Mouse (Mus musculus) CH12.LX (cell line): ENCODE measurements around the gene Nbea. TPM values are rescaled to one million over a fixed set of nuclear protein-coding genes. Genes with fewer than 3 reads are reported as not detected.

Source experiments
- DNase-seq: peaks from one replicate; pipeline ENCODE4 v3.0.0-alpha.2; 2013; ENCODE audit errors: extremely low read depth
- H3K27ac ChIP-seq: 2 replicates; pipeline ENCODE4 v1.5.1; 2012; ENCODE audit warnings: low read depth, mild to moderate bottlenecking, control low read depth, moderate library complexity; ENCODE audit not compliant: insufficient read depth
- H3K27me3 ChIP-seq: replicated peaks from 2 replicates; pipeline ENCODE3; 2012; ENCODE audit warnings: inconsistent platforms
- H3K36me3 ChIP-seq, 2 experiments: replicated peaks in 1 of 2; 2 replicates each; pipeline versions ENCODE3 to v1.6.1; 2012; ENCODE audit warnings: inconsistent platforms in 1 of 2, low read length in 1 of 2, mild to moderate bottlenecking in 1 of 2, mixed read lengths in 1 of 2, moderate library complexity in 1 of 2; ENCODE audit not compliant: control insufficient read depth in 1 of 2, insufficient read depth in 1 of 2
- H3K4me1 ChIP-seq, 2 experiments: 2 replicates each; pipeline ENCODE4 v1.6.1; 2012; ENCODE audit warnings: inconsistent platforms in 1 of 2, moderate library complexity in 1 of 2; ENCODE audit not compliant: insufficient read depth in 2 of 2, control insufficient read depth in 1 of 2
- H3K4me2 ChIP-seq: 2 replicates; pipeline ENCODE4 v1.6.1; 2012; ENCODE audit warnings: low read depth, mild to moderate bottlenecking, control low read depth; ENCODE audit not compliant: poor library complexity, insufficient read depth, severe bottlenecking
- H3K4me3 ChIP-seq, 3 experiments: fragments of 150-350 bp in 1 of 3; sonication (generic) in 1 of 3; replicated peaks in 1 of 3; 2 replicates each; pipeline versions ENCODE3 to v1.5.1; 2011 to 2012; ENCODE audit warnings: low read depth in 2 of 3, low read length in 2 of 3, mild to moderate bottlenecking in 2 of 3, moderate library complexity in 2 of 3, control low read depth in 1 of 3, improper control_type of control experiment in 1 of 3, inconsistent platforms in 1 of 3, mixed read lengths in 1 of 3; ENCODE audit not compliant: poor library complexity in 1 of 3
- H3K79me2 ChIP-seq: replicated peaks from 2 replicates; pipeline ENCODE4 v1.6.1; 2012; ENCODE audit warnings: mild to moderate bottlenecking, moderate library complexity; ENCODE audit not compliant: control insufficient read depth, poor library complexity, insufficient read depth, severe bottlenecking; ENCODE audit errors: extremely low read depth
- H3K9ac ChIP-seq: 2 replicates; pipeline ENCODE4 v1.6.1; 2012; ENCODE audit warnings: low read depth, mild to moderate bottlenecking, control low read depth, moderate library complexity; ENCODE audit not compliant: insufficient read depth
- H3K9me3 ChIP-seq: replicated peaks from 2 replicates; pipeline ENCODE3; 2012; ENCODE audit warnings: low read length, inconsistent platforms, mixed read lengths
- BHLHE40 ChIP-seq: IDR thresholded peaks from 2 replicates; pipeline ENCODE4 v1.6.1; 2011; ENCODE audit warnings: mild to moderate bottlenecking, low read depth, low read length, improper control_type of control experiment
- CHD1 ChIP-seq: IDR thresholded peaks from 2 replicates; pipeline ENCODE4 v1.6.1; 2012; ENCODE audit warnings: low read depth, low read length, improper control_type of control experiment, inconsistent platforms
- CHD2 ChIP-seq: IDR thresholded peaks from 2 replicates; pipeline ENCODE4 v1.6.1; 2011; ENCODE audit warnings: low read length, improper control_type of control experiment
- E2F4 ChIP-seq: IDR thresholded peaks from 2 replicates; pipeline ENCODE4 v1.6.1; 2011; ENCODE audit warnings: low read depth, low read length, improper control_type of control experiment; ENCODE audit not compliant: insufficient replicate concordance
- ELF1 ChIP-seq: IDR thresholded peaks from 2 replicates; pipeline ENCODE4 v1.6.1; 2014; ENCODE audit warnings: low read depth, mild to moderate bottlenecking, inconsistent platforms, low read length, improper control_type of control experiment
- EP300 ChIP-seq: IDR thresholded peaks from 2 replicates; pipeline ENCODE4 v1.6.1; 2011; ENCODE audit warnings: low read length, improper control_type of control experiment
- GABPA ChIP-seq: IDR thresholded peaks from 2 replicates; pipeline ENCODE4 v1.6.1; 2012; ENCODE audit warnings: low read depth, low read length, improper control_type of control experiment, inconsistent platforms; ENCODE audit not compliant: insufficient replicate concordance
- IRF4 ChIP-seq: IDR thresholded peaks from 2 replicates; pipeline ENCODE4 v1.6.1; 2014; ENCODE audit warnings: low read depth, mild to moderate bottlenecking, inconsistent platforms, low read length, improper control_type of control experiment
- JUN ChIP-seq: IDR thresholded peaks from 2 replicates; pipeline ENCODE4 v1.6.1; 2011; ENCODE audit warnings: low read depth, mild to moderate bottlenecking, low read length, improper control_type of control experiment, moderate library complexity; ENCODE audit not compliant: insufficient read depth
- JUND ChIP-seq: conservative IDR thresholded peaks from 2 replicates; pipeline ENCODE4 v1.6.1; 2011; ENCODE audit warnings: low read depth, low read length, improper control_type of control experiment
- KAT2A ChIP-seq: IDR thresholded peaks from 2 replicates; pipeline ENCODE4 v1.6.1; 2012; ENCODE audit warnings: low read length, improper control_type of control experiment, inconsistent platforms; ENCODE audit not compliant: insufficient replicate concordance
- MAZ ChIP-seq: IDR thresholded peaks from 2 replicates; pipeline ENCODE4 v1.6.1; 2012; ENCODE audit warnings: low read depth, mild to moderate bottlenecking, inconsistent platforms, low read length, improper control_type of control experiment, moderate library complexity
- MXI1 ChIP-seq: IDR thresholded peaks from 2 replicates; pipeline ENCODE4 v1.6.1; 2011; ENCODE audit warnings: mild to moderate bottlenecking, low read depth, low read length, improper control_type of control experiment
- MYC ChIP-seq: IDR thresholded peaks from 2 replicates; pipeline ENCODE4 v1.6.1; 2011; ENCODE audit warnings: low read depth, mild to moderate bottlenecking, improper control_type of control experiment, low read length
- NELFE ChIP-seq: IDR thresholded peaks from 2 replicates; pipeline ENCODE4 v1.6.1; 2011; ENCODE audit warnings: low read depth, low read length, improper control_type of control experiment
- PAX5 ChIP-seq: IDR thresholded peaks from 2 replicates; pipeline ENCODE4 v1.6.1; 2012; ENCODE audit warnings: low read length, inconsistent platforms, mixed read lengths
- POLR2A ChIP-seq: IDR thresholded peaks from 2 replicates; pipeline ENCODE4 v1.6.1; 2011; ENCODE audit warnings: low read depth, mild to moderate bottlenecking, improper control_type of control experiment, low read length
- RAD21 ChIP-seq: IDR thresholded peaks from 2 replicates; pipeline ENCODE4 v1.6.1; 2011; ENCODE audit warnings: low read depth, mild to moderate bottlenecking, low read length, improper control_type of control experiment, moderate library complexity
- SMC3 ChIP-seq: IDR thresholded peaks from 2 replicates; pipeline ENCODE4 v1.6.1; 2011; ENCODE audit warnings: low read depth, low read length, improper control_type of control experiment
- TCF12 ChIP-seq: IDR thresholded peaks from 2 replicates; pipeline ENCODE4 v1.6.1; 2014; ENCODE audit warnings: low read depth, mild to moderate bottlenecking, inconsistent platforms, low read length, improper control_type of control experiment
- UBTF ChIP-seq: IDR thresholded peaks from 2 replicates; pipeline ENCODE4 v1.6.1; 2012; ENCODE audit warnings: low read depth, mild to moderate bottlenecking, inconsistent platforms, low read length, improper control_type of control experiment, moderate library complexity
- ZC3H11A ChIP-seq: IDR thresholded peaks from 2 replicates; pipeline ENCODE4 v1.6.1; 2012; ENCODE audit warnings: low read depth, mild to moderate bottlenecking, inconsistent platforms, low read length, improper control_type of control experiment
- ZMIZ1 ChIP-seq: IDR thresholded peaks from 2 replicates; pipeline ENCODE4 v1.6.1; 2012; ENCODE audit warnings: low read depth, mild to moderate bottlenecking, inconsistent platforms, low read length, improper control_type of control experiment
- ZNF384 ChIP-seq: IDR thresholded peaks from 2 replicates; pipeline ENCODE4 v1.6.1; 2012; ENCODE audit warnings: low read depth, low read length, improper control_type of control experiment, inconsistent platforms
- dilution Hi-C: fragments of 300-500 bp; cut with MboI; formaldehyde crosslinking; loops from 2 replicates; pipeline ENCODE4 v1.14.3; 2020; ENCODE audit warnings: low sequenced_read_pairs; ENCODE audit not compliant: extremely low pct_unique_long_range_greater_than_20kb, extremely low pct_ligation_motif_present
- in situ Hi-C: fragments of 300-500 bp; cut with MboI; formaldehyde crosslinking; loops from 3 replicates; pipeline ENCODE4 v1.14.3; 2019; ENCODE audit warnings: low sequenced_read_pairs, low pct_ligation_motif_present, low pct_unique_long_range_greater_than_20kb, mixed read lengths
- polyA plus RNA-seq: library from polyadenylated mRNA; unstranded; fragments of >175 nt; gene quantifications from 2 replicates; pipeline ENCODE4 v1.2.1, GENCODE M21; 2012; ENCODE audit warnings: low read depth; ENCODE audit not compliant: insufficient read length
- total RNA-seq, 2 experiments: library from RNA; depleted of rRNA; stranded (reverse); fragments of 300-350 nt in 1 of 2; fragments of >200 nt in 1 of 2; gene quantifications; 2 replicates each; pipeline ENCODE4 v1.2.3; 2012 to 2014

Nbea gene
- total and polyA plus RNA-seq, 3 experiments: 0.04 TPM; not detected in 2

DNA sequence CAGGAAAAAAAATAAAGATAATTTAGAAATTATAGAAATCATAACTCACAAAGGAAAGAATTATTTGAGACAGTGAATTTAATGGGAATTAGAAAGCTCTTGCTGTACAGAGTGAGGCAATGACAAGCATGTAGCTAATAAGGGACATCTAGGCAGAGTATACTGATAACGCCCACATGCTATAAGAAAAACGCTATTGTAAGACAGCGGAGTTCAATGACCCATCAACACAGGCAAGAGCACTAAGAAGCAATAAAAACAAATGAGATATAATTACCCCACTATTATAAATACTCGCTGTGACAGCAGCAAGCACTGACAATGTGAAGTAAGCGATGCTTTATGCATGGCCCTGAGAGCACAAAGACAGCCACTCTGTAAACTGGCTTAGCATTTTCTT, 233.5 kb downstream of the Nbea start:
- no peaks in the 10 kb centered on the region for H3K27me3 ChIP-seq
- no peak overlapping the region for H3K4me2 ChIP-seq
- dilution Hi-C loops: no loop called here
- TF ChIP-seq MYC: no peak
- no peak for TF ChIP-seq TCF12
- TF ChIP-seq KAT2A: no peak
- no peak for TF ChIP-seq ELF1
- TF ChIP-seq JUND: no peak
- TF ChIP-seq MXI1: no peak
- no peak for TF ChIP-seq NELFE
- no peak for TF ChIP-seq UBTF
- TF ChIP-seq MAZ: no peak
- TF ChIP-seq IRF4: no peak
- TF ChIP-seq ZNF384: no peak
- TF ChIP-seq E2F4: no peak
- TF ChIP-seq GABPA: no peak
- no peak for TF ChIP-seq SMC3
- TF ChIP-seq POLR2A: no peak
- TF ChIP-seq ZC3H11A: no peak
- TF ChIP-seq RAD21: no peak
- TF ChIP-seq PAX5: no peak
- in situ Hi-C loops: no loop called here
- no peak overlapping the region for H3K27ac ChIP-seq
- no peaks in the 10 kb centered on the region for H3K36me3 ChIP-seq
- no peak overlapping the region for H3K9ac ChIP-seq
- no peaks in the 10 kb centered on the region for H3K79me2 ChIP-seq
- H3K4me1 ChIP-seq: no peaks in the 10 kb centered on the region
- H3K9me3 ChIP-seq: peaks cover 15% of the 10 kb centered on the region
- DNase-seq: no peak
- no peak overlapping the region for H3K4me3 ChIP-seq

- no peak for DNase-seq
- H3K27me3 ChIP-seq: no peaks in the 10 kb centered on the region
- TF ChIP-seq MXI1 (no peak), CHD2 (no peak), SMC3 (no peak), EP300 (no peak), RAD21 (no peak), ZMIZ1 (no peak), JUN (no peak), MYC (no peak), BHLHE40 (no peak), CHD1 (no peak)
- in situ Hi-C loops (no loop called here), dilution Hi-C loops (no loop called here)
- H3K4me2 ChIP-seq: no peak overlapping the region
- H3K9me3 ChIP-seq: peaks cover 13% of the 10 kb centered on the region
- H3K4me1 ChIP-seq: no peaks in the 10 kb centered on the region
- no peak overlapping the region for H3K9ac ChIP-seq
- H3K27ac ChIP-seq: no peak overlapping the region
- H3K36me3 ChIP-seq: no peaks in the 10 kb centered on the region
- H3K79me2 ChIP-seq: no peaks in the 10 kb centered on the region
- no peak overlapping the region for H3K4me3 ChIP-seq
Measured at GRCm38 (mm10) chr3:55949148-55949547, 234.4 kb downstream of the Nbea start.
